Mouse (Mus musculus): ENCODE results near the gene Hist1h2be.
"Not testable (repeated sequence)": the region's sequence is repeated elsewhere in the genome, so short reads cannot be mapped to it uniquely, and the experiment has no call there.

Gene Hist1h2be

DNA sequence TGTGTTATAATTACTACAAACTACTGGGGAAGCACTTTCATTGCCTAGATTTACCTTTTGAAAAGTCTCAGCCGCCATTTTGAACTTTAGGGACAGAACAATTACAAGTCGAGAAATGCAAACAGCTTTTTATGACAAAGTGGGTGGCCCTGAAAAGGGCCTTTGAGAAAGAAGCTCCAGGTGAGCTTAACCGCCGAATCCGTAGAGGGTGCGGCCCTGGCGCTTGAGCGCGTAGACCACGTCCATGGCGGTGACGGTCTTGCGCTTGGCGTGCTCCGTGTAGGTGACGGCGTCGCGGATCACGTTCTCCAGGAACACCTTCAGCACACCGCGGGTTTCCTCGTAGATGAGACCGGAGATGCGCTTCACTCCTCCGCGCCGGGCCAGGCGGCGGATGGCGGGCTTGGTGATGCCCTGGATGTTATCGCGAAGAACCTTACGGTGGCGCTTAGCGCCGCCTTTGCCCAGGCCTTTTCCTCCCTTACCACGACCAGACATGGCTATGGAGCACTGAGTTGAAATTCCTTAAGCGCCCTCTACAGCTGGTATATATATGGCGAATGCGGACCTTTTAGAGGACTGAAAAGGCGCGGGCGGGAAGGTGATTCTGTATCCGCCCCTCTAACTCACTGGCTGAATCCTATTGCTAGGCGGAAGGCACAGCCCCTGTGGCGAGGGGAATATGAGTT is 69.6 kb downstream of the Hist1h2be start, which contains the start of gene Hist1h4f:
TSS of gene Hist1h4f (minus strand) at position 503 of the 689 bp plus-strand sequence.
- DNase-seq (ENCODE audit: low read depth) = peak; percentile 92

GRCm38 (mm10) chr13:23550761-23551145 is 70.2 kb downstream of the Hist1h2be start:
- no peak for DNase-seq (ENCODE audit: low read depth)

GRCm38 (mm10) chr13:23546694-23547093 is 74.2 kb downstream of the Hist1h2be start:
- no peak for DNase-seq (ENCODE audit: low read depth)

GRCm38 (mm10) chr13:23544787-23545120 is 76.2 kb downstream of the Hist1h2be start:
- DNase-seq (ENCODE audit: low read depth) = not testable (repeated sequence)

- DNase-seq (ENCODE audit: low read depth) = peak; percentile 89
These were observed 76.7 kb downstream of the Hist1h2be start, which contains the start of gene Hist1h3f for GRCm38 (mm10) chr13:23543965-23544786. Hist1h3f (plus strand) TSS chr13:23544052.

GRCm38 (mm10) chr13:23542999-23543607 is 77.8 kb downstream of the Hist1h2be start, which contains the start of gene Hist1h2bh:
Hist1h2bh (minus strand) TSS chr13:23543392.
- DNase-seq (ENCODE audit: low read depth) = peak; percentile 88

- DNase-seq (ENCODE audit: low read depth) = not testable (repeated sequence)
These were observed 78.5 kb downstream of the Hist1h2be start for GRCm38 (mm10) chr13:23542225-23542980.

DNA sequence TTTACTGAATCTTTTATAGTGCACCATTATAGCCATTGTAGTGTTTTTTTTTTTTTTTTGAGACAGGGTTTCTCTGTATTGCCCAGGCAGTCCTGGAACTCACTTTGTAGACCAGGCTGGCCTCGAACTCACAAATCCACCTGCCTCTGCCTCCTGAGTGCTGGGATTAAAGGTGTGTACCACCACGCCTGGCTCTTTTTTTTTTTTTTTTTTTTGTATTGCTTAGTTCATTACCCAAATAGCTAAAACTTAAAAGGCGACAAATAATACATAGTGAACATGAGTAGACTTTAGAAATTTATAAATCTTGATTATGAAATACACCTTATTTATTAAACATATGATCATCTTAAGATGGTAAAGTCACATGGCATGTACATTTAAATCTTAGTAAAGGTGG is 79.4 kb downstream of the Hist1h2be start:
- DNase-seq (ENCODE audit: low read depth) = no peak

DNA sequence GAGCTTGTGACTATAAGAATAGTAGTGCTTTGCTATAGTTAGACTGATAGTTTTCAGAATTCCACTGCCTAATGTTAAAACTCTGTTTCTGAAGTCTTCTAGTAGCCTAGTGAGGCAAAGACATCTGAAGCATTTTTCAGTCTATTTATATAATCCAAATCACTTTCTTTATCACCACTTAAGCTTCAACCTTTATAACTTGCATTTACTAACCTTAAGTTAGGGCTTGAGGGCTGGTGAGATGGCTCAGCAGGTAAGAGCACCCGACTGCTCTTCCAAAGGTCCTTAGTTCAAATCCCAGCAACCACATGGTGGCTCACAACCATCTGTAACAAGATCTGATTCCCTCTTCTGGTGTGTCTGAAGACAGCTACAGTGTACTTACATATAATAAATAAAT is 81.1 kb downstream of the Hist1h2be start:
- DNase-seq (ENCODE audit: low read depth) = not testable (repeated sequence)

GRCm38 (mm10) chr13:23538249-23538648 is 82.7 kb downstream of the Hist1h2be start:
- DNase-seq (ENCODE audit: low read depth) = no peak

GRCm38 (mm10) chr13:23537006-23537710 is 83.8 kb downstream of the Hist1h2be start:
- no peak for DNase-seq (ENCODE audit: low read depth)

DNA sequence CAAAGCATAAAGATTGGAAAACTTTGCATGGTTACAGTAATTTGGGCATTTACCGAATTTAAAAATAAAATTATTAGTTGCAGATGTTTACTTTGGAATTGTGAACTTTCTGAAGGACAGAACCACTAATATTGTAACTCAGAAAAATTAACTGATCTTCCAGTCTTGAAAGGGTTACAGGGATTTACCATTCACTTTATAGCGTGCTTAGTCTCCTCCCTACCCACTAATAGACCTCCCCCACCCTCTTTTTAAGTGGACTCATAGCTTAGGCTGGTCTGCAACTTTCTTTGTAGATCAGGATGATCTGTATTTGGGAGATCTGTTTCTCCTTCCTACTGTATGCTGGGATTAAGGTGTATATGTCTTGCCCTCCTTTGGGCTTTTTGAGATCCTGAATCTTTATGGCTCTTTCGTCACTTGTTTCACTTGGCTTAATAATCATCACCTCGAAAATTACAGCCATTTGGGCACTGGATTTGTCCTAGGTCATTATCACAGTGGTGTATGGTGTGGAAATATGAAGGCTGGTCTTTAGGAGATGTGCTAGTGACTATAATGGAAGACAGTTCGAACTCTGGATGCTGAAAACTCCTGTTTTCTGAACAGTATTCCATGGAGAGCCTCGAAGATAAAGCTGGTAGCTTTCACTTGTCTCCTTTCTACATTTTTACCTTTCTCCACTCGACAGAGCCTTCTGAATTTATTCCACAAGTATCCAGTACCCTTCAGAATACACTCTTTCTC is 84.7 kb downstream of the Hist1h2be start:
- no peak for DNase-seq (ENCODE audit: low read depth)

DNA sequence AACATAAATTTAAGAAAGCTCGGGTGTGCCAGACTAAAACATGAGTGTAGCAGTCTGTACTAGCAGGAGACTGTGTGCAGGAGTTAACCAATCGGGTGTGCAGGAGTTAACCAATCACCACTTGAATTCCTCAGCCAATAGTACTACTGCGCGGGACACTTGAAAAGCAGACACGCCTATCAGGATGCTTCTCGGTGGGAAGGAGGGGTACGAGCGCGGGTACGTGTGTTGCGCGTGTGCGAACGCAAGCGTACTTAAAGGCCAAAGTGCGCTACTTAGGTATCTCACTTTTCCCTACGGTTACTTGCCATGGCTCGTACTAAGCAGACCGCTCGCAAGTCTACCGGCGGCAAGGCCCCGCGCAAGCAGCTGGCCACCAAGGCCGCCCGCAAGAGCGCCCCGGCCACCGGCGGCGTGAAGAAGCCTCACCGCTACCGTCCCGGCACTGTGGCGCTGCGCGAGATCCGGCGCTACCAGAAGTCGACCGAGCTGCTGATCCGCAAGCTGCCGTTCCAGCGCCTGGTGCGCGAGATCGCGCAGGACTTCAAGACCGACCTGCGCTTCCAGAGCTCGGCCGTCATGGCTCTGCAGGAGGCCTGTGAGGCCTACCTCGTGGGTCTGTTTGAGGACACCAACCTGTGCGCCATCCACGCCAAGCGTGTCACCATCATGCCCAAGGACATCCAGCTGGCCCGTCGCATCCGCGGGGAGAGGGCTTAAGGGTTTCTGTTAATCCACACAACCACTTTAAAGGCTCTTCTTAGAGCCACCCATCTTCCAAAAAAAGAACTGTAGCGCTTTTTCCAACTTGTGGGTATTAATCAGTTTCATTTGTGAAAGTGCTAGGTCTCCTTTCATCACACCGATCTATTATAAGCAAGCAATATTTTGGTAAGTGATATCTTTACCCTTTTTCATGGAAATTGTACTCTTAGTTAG is 85.5 kb downstream of the Hist1h2be start, which contains the start of gene Hist1h3g:
TSS of gene Hist1h3g (plus strand) at position 286 of the 939 bp plus-strand sequence.
- peak; percentile 90 for DNase-seq (ENCODE audit: low read depth)

GRCm38 (mm10) chr13:23534368-23535131 is 86.4 kb downstream of the Hist1h2be start:
- no peak for DNase-seq (ENCODE audit: low read depth)

Data from NIH3T3 (cell line).